Mouse (Mus musculus) heart, adult 2 months (tissue): ENCODE data around the gene Aes.

ENCODE experiments used
- CTCF ChIP-seq: fragments of 200-600 bp; IDR thresholded peaks from 2 replicates; pipeline ENCODE4 v1.8.1; 2022; ENCODE audit warnings: antibody characterized with exemption, mild to moderate bottlenecking, moderate library complexity
- EP300 ChIP-seq: fragments of 200-500 bp; IDR thresholded peaks from 2 replicates; pipeline ENCODE4 v1.6.1; 2011; ENCODE audit warnings: low read depth, low read length, control low read depth; ENCODE audit not compliant: insufficient read depth
- POLR2A ChIP-seq: fragments of 200-500 bp; IDR thresholded peaks from 2 replicates; pipeline ENCODE4 v1.6.1; 2011; ENCODE audit warnings: mild to moderate bottlenecking, low read depth, low read length, control low read depth; ENCODE audit not compliant: insufficient read depth

DNA sequence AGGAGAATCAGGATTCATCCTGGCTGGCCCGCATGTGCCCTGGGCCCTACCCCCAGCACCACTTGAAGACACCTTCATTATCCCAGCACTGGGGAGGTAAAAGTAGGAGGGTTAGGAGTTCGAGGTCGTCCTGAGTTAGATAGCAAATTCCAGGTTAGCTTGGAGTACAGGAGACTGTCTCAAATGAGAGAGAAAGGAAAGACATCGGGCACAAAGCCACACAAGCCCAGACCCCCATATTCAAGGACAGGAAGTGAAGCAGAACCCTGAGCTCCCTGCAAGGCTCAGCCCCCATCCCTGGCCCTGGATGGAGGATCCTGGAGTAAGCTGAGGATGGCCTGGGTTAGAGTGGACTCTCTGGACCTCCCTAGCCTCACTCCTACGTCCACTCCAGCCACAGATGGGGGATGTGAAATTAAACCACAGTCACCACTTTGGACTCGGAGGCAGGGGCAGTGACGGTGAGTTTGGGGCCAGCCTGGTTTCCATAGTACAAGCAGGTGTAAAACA, 42.2 kb downstream of the Aes start:
- TF ChIP-seq EP300, result no peak
- no peak for TF ChIP-seq CTCF
- TF ChIP-seq POLR2A, result no peak
